Mouse (Mus musculus) cerebral cortex, adult 2 months (tissue): ENCODE data around the gene Gfod1.

Source experiments
- WGBS: fragments of 180-500 bp; shearing (Covaris S2); methylation state at CpG from one replicate; pipeline ENCODE4 v1.1.7; 2018; 5-methylcytosine and 5-hydroxymethylcytosine counted together

The Gfod1 gene

DNA sequence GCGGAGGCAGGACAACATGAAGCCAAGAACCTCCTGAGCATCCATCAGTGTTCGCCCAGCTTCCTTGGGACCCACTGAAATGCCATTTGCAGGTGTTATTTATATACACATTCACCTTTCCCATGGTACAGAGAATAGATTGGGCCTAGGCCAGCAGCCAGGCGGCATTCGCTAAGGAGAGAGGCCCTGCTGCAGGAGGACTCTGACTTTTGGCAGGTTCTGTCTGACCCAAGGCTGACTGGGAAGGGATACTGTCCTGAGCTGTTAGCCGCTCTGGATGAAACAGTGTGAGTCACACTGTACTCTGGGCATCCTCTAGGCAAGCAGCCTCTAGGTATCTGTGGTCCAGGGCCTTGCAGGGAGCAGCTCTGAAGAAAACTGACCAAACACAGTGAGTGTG, 6.4 kb downstream of the Gfod1 start:
- WGBS = 79% methylated on average over 5 of the region's 5 CpGs

DNA sequence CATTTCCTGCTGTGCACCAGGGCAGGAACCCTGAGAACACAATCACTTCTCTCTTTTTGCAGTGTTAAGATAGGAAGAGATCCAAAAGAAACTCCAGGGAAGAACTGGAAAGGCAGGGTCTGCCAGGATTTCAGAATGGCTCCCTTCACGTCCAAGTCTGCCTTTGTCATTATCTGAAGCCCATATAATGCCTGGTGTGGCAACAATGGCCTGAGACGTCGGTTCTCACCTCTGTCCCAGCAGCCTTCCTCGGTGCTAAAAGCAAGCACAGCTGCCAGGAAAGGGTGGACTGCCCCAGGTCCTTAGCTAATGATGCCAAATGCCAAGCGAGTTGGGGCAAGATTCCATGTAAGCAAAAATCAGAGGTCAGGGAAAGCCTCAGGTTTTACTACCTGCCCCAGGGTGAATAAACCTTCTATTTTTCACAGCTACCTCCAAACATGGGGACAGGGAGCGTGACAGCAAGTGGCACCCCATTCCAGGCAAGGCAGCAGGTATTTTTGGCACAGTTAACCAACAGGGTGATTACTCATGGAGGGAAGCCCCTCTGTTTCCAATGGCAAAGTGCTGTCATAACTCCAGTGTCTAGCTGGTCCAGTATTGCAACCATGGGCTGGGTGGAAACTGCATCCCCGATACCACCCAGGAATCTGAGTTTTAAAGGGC, 7.7 kb downstream of the Gfod1 start:
- WGBS = 57% methylated on average over 7 of the region's 7 CpGs

- WGBS = 76% methylated on average over 7 of the region's 7 CpGs
Observed at GRCm38 (mm10) chr13:43295684-43296083, 8.3 kb downstream of the Gfod1 start.

- WGBS = 61% methylated on average over 7 of the region's 7 CpGs
Observed at GRCm38 (mm10) chr13:43294957-43295590, 8.9 kb downstream of the Gfod1 start.

GRCm38 (mm10) chr13:43292892-43293291, 11.1 kb downstream of the Gfod1 start:
- WGBS = 85% methylated on average over 4 of the region's 4 CpGs

- WGBS = 55% methylated on average over 6 of the region's 6 CpGs
Observed at GRCm38 (mm10) chr13:43289076-43289475, 14.9 kb downstream of the Gfod1 start.

DNA sequence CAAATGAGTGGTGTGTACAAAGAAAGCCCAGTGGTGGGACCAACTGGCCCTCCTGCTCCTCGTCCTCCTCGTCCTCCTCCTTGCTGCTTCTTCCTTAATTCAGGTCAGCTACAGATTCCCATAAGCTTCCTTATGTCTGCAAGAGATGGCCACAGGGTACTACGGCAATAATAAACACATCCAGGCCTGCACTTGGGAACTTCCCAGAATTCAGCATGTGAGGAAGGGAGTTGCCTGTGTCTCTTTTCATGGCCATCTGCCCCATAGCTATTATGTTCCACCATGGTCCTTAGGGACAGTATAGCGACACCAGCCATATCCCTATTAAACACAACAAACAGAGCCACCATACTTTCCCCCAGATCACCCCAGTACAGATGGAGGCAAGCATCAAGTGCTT, 15.5 kb downstream of the Gfod1 start:
- WGBS = 58% methylated on average over 4 of the region's 4 CpGs

GRCm38 (mm10) chr13:43288026-43288425, 15.9 kb downstream of the Gfod1 start:
- 47% methylated on average over 5 of the region's 5 CpGs for WGBS

DNA sequence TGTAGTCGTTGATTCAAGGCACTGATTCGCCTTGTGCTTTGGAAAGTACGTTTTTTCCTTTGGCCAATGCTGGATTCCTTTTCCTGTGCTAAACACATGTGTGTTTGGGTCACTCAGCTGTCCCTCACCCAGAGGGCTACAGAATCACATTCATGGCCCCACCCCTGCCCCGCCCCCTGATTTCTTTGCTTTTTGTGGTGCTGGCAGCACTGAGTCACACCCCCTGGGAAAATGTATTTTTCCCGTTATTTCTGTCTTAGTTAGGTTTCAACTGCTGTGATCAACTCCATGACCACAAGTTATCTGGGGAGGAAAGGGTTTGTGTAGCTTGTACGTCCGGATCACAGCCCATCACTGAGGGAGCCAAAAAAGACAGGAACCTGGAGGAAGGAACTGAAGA, 17.1 kb downstream of the Gfod1 start:
- WGBS = 61% methylated on average over 7 of the region's 7 CpGs

- WGBS = 41% methylated on average over 4 of the region's 4 CpGs
Observed at GRCm38 (mm10) chr13:43284711-43285151, 19.2 kb downstream of the Gfod1 start.

DNA sequence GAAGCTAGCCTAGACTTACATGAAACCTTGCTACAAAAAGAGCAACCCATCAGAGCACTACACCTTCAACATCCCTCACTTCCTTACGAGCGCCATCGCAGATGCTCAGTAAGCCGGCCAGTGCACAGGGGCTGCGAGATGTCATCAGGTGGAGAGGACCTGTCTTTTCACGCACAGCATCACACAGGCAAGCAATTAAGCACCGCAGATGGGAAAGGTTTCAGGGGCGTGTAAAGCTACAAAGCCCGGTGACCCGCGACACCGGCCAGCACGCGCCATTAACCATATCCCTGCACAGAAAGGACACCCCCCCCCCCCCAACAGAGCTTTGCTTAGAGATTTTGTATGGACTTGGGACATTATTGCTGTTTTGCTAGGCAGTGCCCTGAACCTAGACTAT, 30.1 kb downstream of the Gfod1 start:
- 95% methylated on average over 14 of the region's 14 CpGs for WGBS

DNA sequence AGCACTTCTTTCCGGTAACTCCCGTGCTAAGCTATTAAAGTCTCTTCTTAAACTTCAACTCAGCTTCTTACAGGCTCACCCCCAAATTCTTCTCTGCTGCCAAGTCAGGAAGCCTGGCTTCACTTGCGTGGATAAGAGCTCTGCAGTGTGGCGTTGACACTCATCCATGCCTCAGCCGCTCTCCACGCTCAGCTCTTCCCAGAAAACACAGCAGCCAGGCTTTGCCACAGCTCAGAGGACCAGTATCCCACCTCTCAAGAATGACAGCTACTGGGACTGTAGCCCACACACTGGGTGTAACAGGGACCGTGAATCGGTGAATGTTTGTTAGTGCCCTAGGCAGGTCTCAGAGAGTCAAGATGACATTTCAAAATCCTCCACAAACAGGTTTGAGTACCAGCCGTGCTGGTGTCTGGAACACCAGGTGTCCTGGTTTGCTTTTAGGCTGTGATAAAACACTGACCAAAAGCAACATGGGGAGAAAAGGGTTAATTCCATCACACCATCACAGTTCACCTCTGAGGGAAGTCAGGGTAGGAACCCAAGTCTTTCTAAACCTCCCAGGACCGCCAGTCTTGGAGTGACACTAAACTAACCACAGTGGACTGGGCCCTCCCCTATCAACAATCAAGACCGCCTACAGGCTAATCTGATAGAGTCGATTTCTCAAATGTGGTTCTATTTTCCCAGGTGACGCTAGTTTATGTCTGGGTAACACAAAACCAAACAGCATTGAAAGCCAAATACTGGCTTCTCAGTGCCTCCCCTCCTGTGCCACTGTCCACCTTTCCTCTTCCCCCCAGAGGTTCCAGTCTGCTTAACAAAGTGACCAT, 31.5 kb downstream of the Gfod1 start:
- WGBS = 46% methylated on average over 13 of the region's 13 CpGs

DNA sequence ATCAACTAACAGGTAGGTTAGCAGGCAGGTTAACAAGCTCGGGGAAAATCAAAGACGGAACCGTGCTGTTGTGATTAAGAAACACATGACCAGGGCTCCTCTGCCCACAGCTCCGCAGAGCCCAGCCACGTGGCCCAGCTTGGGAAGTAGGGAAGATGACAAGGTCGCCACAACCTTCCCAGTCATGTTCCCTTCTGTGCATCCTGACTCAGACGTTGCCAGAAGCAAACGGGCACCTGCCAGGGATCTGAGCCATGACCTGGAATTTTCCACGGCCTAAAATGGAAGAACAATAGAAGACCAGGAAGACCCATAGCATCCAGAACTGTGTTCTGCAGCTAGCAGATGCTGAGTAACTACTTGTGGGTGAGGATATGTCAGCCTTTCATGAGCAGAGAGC, 32.5 kb downstream of the Gfod1 start:
- 38% methylated on average over 9 of the region's 9 CpGs for WGBS

- 56% methylated on average over 10 of the region's 10 CpGs for WGBS
Observed at GRCm38 (mm10) chr13:43270220-43270597, 33.8 kb downstream of the Gfod1 start.

GRCm38 (mm10) chr13:43269460-43270219, 34.3 kb downstream of the Gfod1 start:
- 41% methylated on average over 4 of the region's 4 CpGs for WGBS

DNA sequence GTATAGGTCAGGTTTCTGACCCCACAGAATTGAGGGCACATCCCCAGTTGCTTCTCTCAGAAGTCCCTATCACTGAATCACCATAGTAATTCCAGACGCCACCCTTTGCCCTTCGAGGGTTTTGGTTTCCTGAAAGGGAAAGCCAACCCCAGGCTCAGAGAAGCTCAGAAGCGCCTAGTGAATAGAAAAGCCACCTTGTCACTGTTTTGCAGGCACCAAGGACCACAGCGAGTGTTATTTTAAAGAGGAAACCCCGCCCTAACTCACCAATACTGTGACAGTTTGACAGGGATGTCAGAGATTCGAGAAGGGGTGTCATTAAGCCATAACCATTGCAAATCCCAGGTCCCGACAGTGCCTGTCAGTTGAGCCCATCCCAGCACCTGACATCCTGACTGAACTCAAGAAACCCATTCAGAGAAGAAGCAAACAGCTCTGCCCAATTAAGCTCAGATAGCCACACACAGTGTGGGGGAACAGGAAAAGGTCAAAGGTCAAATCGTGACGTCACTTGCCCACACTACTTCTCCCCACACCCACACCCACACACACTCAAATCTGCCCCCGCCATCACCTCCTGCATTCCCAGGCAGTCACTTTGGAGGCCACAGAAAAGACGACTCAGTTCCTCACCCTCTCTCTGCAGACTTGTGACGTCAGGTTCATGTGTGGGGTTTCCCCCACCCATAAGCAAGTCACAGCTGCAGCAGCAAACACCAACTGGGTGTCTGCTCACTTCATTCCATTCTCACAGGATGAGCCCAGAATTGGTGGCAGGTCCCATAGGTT, 35.2 kb downstream of the Gfod1 start:
- WGBS = 43% methylated on average over 12 of the region's 12 CpGs

GRCm38 (mm10) chr13:43267902-43268301, 36.1 kb downstream of the Gfod1 start:
- WGBS = 58% methylated on average over 2 of the region's 2 CpGs

DNA sequence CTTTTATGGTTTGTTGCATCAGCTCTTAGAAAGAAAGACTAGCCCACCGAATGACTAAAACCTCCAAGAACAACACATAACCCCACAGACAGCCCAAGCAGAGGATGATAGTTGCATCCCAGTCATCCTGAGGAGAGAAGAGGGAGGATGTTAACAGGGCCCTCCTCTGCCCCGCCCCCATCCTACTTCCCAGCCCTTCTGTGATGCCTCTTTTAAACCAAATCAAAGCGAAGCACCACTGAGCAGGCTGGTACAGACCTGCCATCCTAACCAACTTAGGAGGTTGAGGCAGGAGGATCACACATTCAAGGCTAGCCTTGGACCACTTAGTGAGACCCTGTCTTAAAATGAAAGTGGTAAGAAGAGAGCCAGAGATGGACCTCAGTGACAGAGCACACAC, 36.8 kb downstream of the Gfod1 start:
- WGBS = 70% methylated on average over 3 of the region's 3 CpGs

DNA sequence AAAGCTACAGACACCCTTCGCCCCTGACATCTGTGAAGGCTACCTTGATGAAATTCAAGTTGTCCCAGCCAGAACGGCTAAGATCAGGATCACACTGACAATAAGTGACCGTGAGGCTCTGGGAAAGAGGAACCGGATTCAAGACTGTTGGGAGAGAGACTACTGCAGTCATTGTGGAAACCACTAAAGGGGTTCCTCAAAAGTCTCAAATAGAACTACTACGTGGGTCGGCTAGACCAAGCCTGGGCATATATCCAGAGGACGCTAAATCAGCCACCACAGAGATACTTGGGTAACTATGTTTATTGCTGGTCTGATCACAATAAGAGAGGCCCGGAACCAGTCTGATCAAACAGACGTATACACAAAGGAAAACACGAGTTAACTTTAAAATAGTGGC, 37.6 kb downstream of the Gfod1 start:
- 55% methylated on average over 10 of the region's 10 CpGs for WGBS

GRCm38 (mm10) chr13:43265116-43265515, 38.9 kb downstream of the Gfod1 start:
- 24% methylated on average over 4 of the region's 4 CpGs for WGBS

- 33% methylated on average over 5 of the region's 5 CpGs for WGBS
Observed at GRCm38 (mm10) chr13:43263646-43264045, 40.3 kb downstream of the Gfod1 start.
